Mouse (Mus musculus) kidney, postnatal 4 days (tissue): ENCODE data around the gene Slc43a2.

ENCODE experiments used
- DNase-seq, 2 experiments: peaks; one replicate each; pipeline ENCODE4 v3.0.0; 2021; ENCODE audit warnings: mixed read lengths in 2 of 2

Gene Slc43a2

DNA sequence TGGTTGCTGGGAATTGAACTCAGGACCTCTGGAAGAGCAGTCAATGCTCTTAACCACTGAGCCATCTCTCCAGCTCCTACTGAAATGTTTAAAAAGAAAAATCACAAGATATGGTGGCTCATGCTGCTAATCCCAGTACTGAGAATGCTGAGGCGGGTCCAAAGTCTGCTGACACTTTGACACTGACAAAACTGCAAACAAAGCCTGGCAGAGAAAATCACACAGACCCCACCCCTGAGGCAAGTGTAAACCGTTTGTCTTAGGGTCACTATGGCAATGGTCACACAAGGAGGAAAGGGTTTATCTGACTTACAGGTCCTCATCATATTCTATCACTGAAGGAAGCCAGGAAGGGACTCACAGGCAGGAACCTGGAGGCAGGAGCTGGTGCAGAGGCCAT is 84.1 kb downstream of the Slc43a2 start:
- DNase-seq: no peak

GRCm38 (mm10) chr11:75619133-75619532 is 87.6 kb downstream of the Slc43a2 start:
- DNase-seq: peak; percentile 38 to 49

DNA sequence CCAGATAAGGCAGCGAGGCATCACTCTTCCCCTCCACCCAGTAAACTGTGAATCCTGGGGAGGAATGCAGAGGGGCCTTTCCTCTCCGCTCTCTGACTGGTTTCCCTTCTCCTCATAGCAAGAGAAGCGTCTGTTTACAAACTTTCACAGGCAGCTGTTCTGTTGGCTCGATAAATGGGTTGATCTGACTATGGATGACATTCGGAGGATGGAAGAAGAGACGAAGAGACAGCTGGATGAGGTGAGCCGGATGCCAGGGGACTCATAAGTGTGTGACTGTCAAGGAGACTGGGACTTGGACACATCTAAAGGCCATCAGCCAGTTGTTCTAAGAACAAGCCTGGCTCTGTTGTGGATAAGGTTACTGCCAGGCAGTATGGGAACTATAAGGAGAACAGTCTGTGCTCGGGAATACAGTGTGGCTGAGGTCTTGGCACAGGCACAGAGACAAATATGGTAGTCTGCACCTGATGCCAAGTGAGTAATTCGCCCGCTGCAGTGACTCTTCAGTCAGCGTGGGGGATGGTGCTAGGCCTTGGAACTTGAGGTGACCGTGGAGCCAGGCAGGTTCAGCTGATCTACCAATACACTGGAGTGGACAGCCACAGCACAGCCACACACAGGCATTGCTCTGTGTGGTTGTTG is 88.8 kb downstream of the Slc43a2 start:
- DNase-seq: no peak

DNA sequence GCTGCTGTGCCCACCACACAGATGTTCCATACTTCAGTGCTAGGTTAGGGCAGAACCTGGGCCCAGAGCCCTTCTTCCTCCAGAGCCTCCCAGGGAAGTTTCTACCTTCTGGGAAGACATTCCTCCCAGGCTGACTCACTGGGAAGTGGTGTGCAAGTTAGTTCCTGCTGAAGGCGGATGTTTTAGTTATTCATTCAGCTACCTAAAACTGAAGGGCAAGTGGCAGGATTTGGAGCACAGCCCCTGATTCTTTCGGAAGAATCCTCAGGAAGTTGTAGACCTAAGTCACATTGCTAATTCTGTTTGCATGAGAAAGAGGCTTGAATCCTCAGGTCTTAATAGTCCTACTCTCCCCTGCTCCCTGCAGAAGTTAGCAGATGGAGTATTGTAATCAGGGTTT is 89.9 kb downstream of the Slc43a2 start:
- no peak for DNase-seq

DNA sequence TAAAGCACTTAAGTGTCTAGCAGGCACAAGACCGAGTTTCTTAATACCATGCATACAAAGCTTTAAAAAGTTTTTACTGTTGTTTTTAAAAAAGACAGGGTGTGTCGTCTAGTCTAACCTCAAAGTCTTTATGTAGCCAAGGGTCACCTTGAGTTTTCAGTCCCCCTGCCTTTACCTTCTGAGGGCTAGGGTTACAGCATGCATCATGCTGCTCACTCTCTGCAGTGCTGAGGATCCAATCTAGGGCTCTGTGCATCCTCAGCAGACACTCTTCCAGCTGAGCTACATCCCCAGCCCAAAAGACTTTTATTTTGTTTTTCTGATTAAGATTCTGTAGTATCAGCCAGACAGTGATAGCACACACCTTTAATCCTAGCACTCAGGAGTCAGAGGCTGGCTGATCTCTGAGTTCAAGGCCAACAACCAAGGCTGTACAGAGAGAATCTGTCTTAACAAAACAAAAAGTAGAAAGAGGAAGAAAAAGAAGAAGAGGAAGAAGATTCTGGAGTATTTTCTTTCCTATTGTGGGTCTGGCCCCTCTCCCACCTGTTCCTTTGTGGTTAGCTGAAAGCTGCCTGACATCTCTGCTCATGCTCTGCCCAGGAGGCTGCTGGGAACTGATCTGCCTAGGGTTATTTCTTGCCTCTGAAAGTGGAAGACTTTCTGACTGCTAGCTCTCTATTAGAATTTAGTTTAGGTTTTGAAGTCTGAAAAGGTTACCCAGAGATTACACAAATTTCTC is 91.3 kb downstream of the Slc43a2 start:
- no peak for DNase-seq

DNA sequence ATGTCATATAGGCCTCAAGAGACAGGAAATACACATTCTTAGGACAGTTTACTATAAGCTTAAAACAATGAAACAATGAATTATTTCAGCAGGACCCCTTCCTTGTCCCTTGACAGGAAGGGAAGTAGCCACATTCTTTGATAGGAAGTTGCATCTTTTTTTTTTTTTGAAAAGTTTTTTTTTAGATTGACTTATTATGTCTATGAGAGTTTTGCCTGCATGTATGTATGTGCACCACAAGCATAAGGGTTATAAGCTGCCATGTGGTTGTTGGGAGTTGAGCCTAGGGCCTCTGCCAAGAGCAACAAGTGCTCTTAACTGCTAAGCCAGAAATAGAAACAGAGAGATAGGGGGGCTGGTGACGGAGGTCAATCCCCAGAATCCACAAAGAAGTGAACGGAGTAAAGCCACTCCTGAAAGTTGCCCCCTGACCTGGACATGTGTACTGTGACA is 92.6 kb downstream of the Slc43a2 start:
- DNase-seq: peak in 1 of 2 experiments; percentile 30

- no peak for DNase-seq
Observed at GRCm38 (mm10) chr11:75625820-75626219, 94.3 kb downstream of the Slc43a2 start.
